Mouse (Mus musculus): ENCODE results near the gene Hnrnpl. TPM values are rescaled to one million over a fixed set of nuclear protein-coding genes. Genes with fewer than 3 reads are reported as not detected.
"Not testable (repeated sequence)": the region's sequence is repeated elsewhere in the genome, so short reads cannot be mapped to it uniquely, and the experiment has no call there.

Gene Hnrnpl
- total and polyA plus RNA-seq, 2 experiments, result 90.1 to 109 TPM

GRCm38 (mm10) chr7:28865481-28866300 lies 57.4 kb downstream of the Hnrnpl start:
- Histone ChIP-seq H3K36me3 (ENCODE audit: control insufficient read depth, insufficient read depth, low read length) (no peaks in the 10 kb centered on the region), H3K27ac (replicated peaks; ENCODE audit: insufficient read depth, low read depth, low read length) (no peak overlapping the region), H3K9ac (ENCODE audit: low read depth, low read length) (0 out of 2 replicates have a peak overlapping the region, but pooled peaks have one; percentile 31)

GRCm38 (mm10) chr7:28866769-28867507 lies 58.6 kb downstream of the Hnrnpl start:
- H3K27me3 ChIP-seq (ENCODE audit: control insufficient read depth, insufficient read depth, low read length), result no peaks in the 10 kb centered on the region
- no peak overlapping the region for H3K9ac ChIP-seq (ENCODE audit: low read depth, low read length)
- H3K27ac ChIP-seq (replicated peaks; ENCODE audit: insufficient read depth, low read depth, low read length), result no peak overlapping the region
- no peak for DNase-seq (ENCODE audit: extremely low read depth, low read depth, low spot score)
- no peaks in the 10 kb centered on the region for H3K79me2 ChIP-seq (ENCODE audit: control insufficient read depth, insufficient read depth, low read length)
- TF ChIP-seq POLR2A (IDR thresholded peaks at IDR 0.05; ENCODE audit: extremely low read depth, insufficient read depth, low read length), result no peak
- no peaks in the 10 kb centered on the region for H3K36me3 ChIP-seq (ENCODE audit: control insufficient read depth, insufficient read depth, low read length)
- no peaks in the 10 kb centered on the region for H3K4me1 ChIP-seq (ENCODE audit: control insufficient read depth, insufficient read depth, low read length)
- WGBS, result 92% methylated on average over 28 of the region's 28 CpGs
- no peak overlapping the region for H3K4me3 ChIP-seq (ENCODE audit: insufficient read depth, low read depth, low read length)

More at GRCm38 (mm10) chr7:28865481-28866300, 57.4 kb downstream of the Hnrnpl start:
- 47% methylated on average over 33 of the region's 33 CpGs for WGBS
- no peak for DNase-seq (ENCODE audit: extremely low read depth, low read depth, low spot score)
- H3K27me3 ChIP-seq (ENCODE audit: control insufficient read depth, insufficient read depth, low read length), result no peaks in the 10 kb centered on the region
- TF ChIP-seq CTCF (IDR thresholded peaks at IDR 0.05; ENCODE audit: low read depth, low read length) (no peak), POLR2A (IDR thresholded peaks at IDR 0.05; ENCODE audit: extremely low read depth, insufficient read depth, low read length) (no peak)
- H3K4me1 ChIP-seq (ENCODE audit: control insufficient read depth, insufficient read depth, low read length), result no peaks in the 10 kb centered on the region
- H3K79me2 ChIP-seq (ENCODE audit: control insufficient read depth, insufficient read depth, low read length), result no peaks in the 10 kb centered on the region
- no peak overlapping the region for H3K4me3 ChIP-seq (ENCODE audit: insufficient read depth, low read depth, low read length)

DNA sequence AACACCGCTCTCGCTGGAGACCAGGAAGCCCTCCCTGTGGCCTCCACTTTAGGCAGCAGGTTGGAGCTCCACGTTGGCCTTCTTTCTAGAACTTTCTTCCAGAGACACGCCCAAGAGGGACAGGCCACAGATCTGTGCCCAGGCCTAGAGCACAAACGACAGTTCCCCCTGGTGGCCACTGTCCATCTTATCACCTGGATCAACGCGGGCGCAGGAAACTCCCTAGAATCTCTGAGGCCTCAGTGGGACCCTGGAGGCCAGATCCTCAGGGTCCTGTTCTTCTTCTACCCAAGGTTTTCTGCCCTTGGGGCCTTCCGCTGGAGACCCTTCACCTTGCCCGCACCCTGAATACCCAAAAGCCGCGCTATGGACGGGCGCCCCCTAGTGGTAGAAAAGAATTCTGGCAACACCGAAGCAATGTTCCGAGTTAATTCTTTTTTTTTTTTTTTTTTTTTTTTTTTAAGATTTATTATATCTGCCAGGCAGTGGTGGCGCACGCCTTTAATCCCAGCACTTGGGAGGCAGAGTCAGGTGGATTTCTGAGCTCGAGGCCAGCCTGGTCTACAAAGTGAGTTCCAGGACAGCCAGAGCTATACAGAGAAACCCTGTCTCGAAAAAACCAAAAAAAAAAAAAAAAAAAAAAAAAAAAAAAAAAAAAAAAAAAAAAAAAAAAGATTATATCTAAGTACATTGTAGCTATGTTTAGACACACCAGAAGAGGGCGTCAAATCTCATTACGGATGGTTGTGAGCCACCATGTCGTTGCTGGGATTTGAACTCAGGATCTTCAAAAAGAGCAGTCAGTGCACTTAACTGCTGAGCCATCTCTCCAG lies 59.4 kb downstream of the Hnrnpl start:
- H3K79me2 ChIP-seq (ENCODE audit: control insufficient read depth, insufficient read depth, low read length); H3K27me3 ChIP-seq (ENCODE audit: control insufficient read depth, insufficient read depth, low read length); H3K27ac ChIP-seq (replicated peaks; ENCODE audit: insufficient read depth, low read depth, low read length); H3K36me3 ChIP-seq (ENCODE audit: control insufficient read depth, insufficient read depth, low read length); H3K4me3 ChIP-seq (ENCODE audit: insufficient read depth, low read depth, low read length); H3K4me1 ChIP-seq (ENCODE audit: control insufficient read depth, insufficient read depth, low read length): not testable (repeated sequence)
- peak overlapping the region; percentile 20; the same call in 1 of the 2 replicates for H3K9ac ChIP-seq (ENCODE audit: low read depth, low read length)
- peak; percentile 78 for TF ChIP-seq CTCF (IDR thresholded peaks at IDR 0.05; ENCODE audit: low read depth, low read length)
- DNase-seq (ENCODE audit: extremely low read depth, low read depth, low spot score), result peak; percentile 60
- 18% methylated on average over 23 of the region's 23 CpGs for WGBS

- H3K4me1 ChIP-seq (ENCODE audit: control insufficient read depth, insufficient read depth, low read length), result no peaks in the 10 kb centered on the region
- peak; percentile 65 for DNase-seq (ENCODE audit: extremely low read depth, low read depth, low spot score)
- TF ChIP-seq POLR2A (IDR thresholded peaks at IDR 0.05; ENCODE audit: extremely low read depth, insufficient read depth, low read length), result no peak
- TF ChIP-seq CTCF (IDR thresholded peaks at IDR 0.05; ENCODE audit: low read depth, low read length), result no peak
These were observed 62.7 kb downstream of the Hnrnpl start for GRCm38 (mm10) chr7:28870901-28871664.

More at GRCm38 (mm10) chr7:28870901-28871664, 62.7 kb downstream of the Hnrnpl start:
- WGBS, result 61% methylated on average over 24 of the region's 24 CpGs
- Histone ChIP-seq H3K79me2 (ENCODE audit: control insufficient read depth, insufficient read depth, low read length) (no peaks in the 10 kb centered on the region), H3K27me3 (ENCODE audit: control insufficient read depth, insufficient read depth, low read length) (no peaks in the 10 kb centered on the region), H3K36me3 (ENCODE audit: control insufficient read depth, insufficient read depth, low read length) (no peaks in the 10 kb centered on the region), H3K4me3 (ENCODE audit: insufficient read depth, low read depth, low read length) (no peak overlapping the region), H3K9ac (ENCODE audit: low read depth, low read length) (no peak overlapping the region), H3K27ac (replicated peaks; ENCODE audit: insufficient read depth, low read depth, low read length) (no peak overlapping the region)

Other genes starting within 250 kb of the Hnrnpl start
- 4.1 and 6.9 TPM in 2 replicates for gene Samd4b, start 210.4 kb upstream of the Hnrnpl start, total RNA-seq (2014; rRNA removed)
- gene Samd4b, start 210.4 kb upstream of the Hnrnpl start, polyA plus RNA-seq (2012; rRNA removed), result 25.7 and 27.0 TPM in 2 replicates
- gene Pak4, start 210.4 kb upstream of the Hnrnpl start, total RNA-seq (2014; rRNA removed), result 4.0 and 7.0 TPM in 2 replicates
- 14.9 TPM in 2 replicates for gene Pak4, start 210.4 kb upstream of the Hnrnpl start, polyA plus RNA-seq (2012; rRNA removed)
- gene Acp7, start 177.2 kb upstream of the Hnrnpl start, total RNA-seq (2014; rRNA removed), result not detected in 2 replicates
- gene Acp7, start 177.2 kb upstream of the Hnrnpl start, polyA plus RNA-seq (2012; rRNA removed), result not detected in 2 replicates
- gene Fbxo27, start 115.7 kb upstream of the Hnrnpl start, total RNA-seq (2014; rRNA removed), result not detected in 2 replicates
- 0.16 and 0.19 TPM in 2 replicates for gene Fbxo27, start 115.7 kb upstream of the Hnrnpl start, polyA plus RNA-seq (2012; rRNA removed)
- 0.46 and 0.60 TPM in 2 replicates for gene Fbxo17, start 91.7 kb upstream of the Hnrnpl start, total RNA-seq (2014; rRNA removed)
- 0.53 and 1.0 TPM in 2 replicates for gene Fbxo17, start 91.7 kb upstream of the Hnrnpl start, polyA plus RNA-seq (2012; rRNA removed)
- 66.0 and 70.3 TPM in 2 replicates for gene Mrps12, start 66.7 kb upstream of the Hnrnpl start, total RNA-seq (2014; rRNA removed)
- 98.0 and 103 TPM in 2 replicates for gene Mrps12, start 66.7 kb upstream of the Hnrnpl start, polyA plus RNA-seq (2012; rRNA removed)
- 4.6 and 6.4 TPM in 2 replicates for gene Sars2, start 66.5 kb upstream of the Hnrnpl start, total RNA-seq (2014; rRNA removed)
- gene Sars2, start 66.5 kb upstream of the Hnrnpl start, polyA plus RNA-seq (2012; rRNA removed), result 21.9 and 25.3 TPM in 2 replicates
- gene Ccer2, start 52.4 kb upstream of the Hnrnpl start, total RNA-seq (2014; rRNA removed), result not detected in 2 replicates
- not detected in 2 replicates for gene Ccer2, start 52.4 kb upstream of the Hnrnpl start, polyA plus RNA-seq (2012; rRNA removed)
- gene Sirt2, start 41.8 kb upstream of the Hnrnpl start, total RNA-seq (2014; rRNA removed), result 15.1 and 21.4 TPM in 2 replicates
- gene Sirt2, start 41.8 kb upstream of the Hnrnpl start, polyA plus RNA-seq (2012; rRNA removed), result 52.9 and 56.7 TPM in 2 replicates
- 6.1 and 7.3 TPM in 2 replicates for gene Nfkbib, start 41.0 kb upstream of the Hnrnpl start, total RNA-seq (2014; rRNA removed)
- gene Nfkbib, start 41.0 kb upstream of the Hnrnpl start, polyA plus RNA-seq (2012; rRNA removed), result 39.9 and 46.3 TPM in 2 replicates
- gene Rinl, start 19.6 kb upstream of the Hnrnpl start, total RNA-seq (2014; rRNA removed), result 1.4 TPM in 2 replicates
- gene Rinl, start 19.6 kb upstream of the Hnrnpl start, polyA plus RNA-seq (2012; rRNA removed), result 1.2 and 1.8 TPM in 2 replicates
- gene Ech1, start 16.7 kb downstream of the Hnrnpl start, total RNA-seq (2014; rRNA removed), result 636 and 645 TPM in 2 replicates
- 561 and 625 TPM in 2 replicates for gene Ech1, start 16.7 kb downstream of the Hnrnpl start, polyA plus RNA-seq (2012; rRNA removed)
- gene Lgals4, start 25.3 kb downstream of the Hnrnpl start, total RNA-seq (2014; rRNA removed), result 9.5 and 11.0 TPM in 2 replicates
- gene Lgals4, start 25.3 kb downstream of the Hnrnpl start, polyA plus RNA-seq (2012; rRNA removed), result 7.9 and 16.4 TPM in 2 replicates
- not detected in 2 replicates for gene Lgals7, start 55.3 kb downstream of the Hnrnpl start, total RNA-seq (2014; rRNA removed)
- gene Lgals7, start 55.3 kb downstream of the Hnrnpl start, polyA plus RNA-seq (2012; rRNA removed), result not detected in 2 replicates
- not detected in 2 replicates for gene Capn12, start 72.9 kb downstream of the Hnrnpl start, total RNA-seq (2014; rRNA removed)
- gene Capn12, start 72.9 kb downstream of the Hnrnpl start, polyA plus RNA-seq (2012; rRNA removed), result 0.04 TPM in 1 of 2 replicates, not detected in the other
- 47.4 and 87.1 TPM in 2 replicates for gene Actn4, start 153.8 kb downstream of the Hnrnpl start, total RNA-seq (2014; rRNA removed)
- 125 and 145 TPM in 2 replicates for gene Actn4, start 153.8 kb downstream of the Hnrnpl start, polyA plus RNA-seq (2012; rRNA removed)
- 64.8 and 73.2 TPM in 2 replicates for gene Eif3k, start 173.3 kb downstream of the Hnrnpl start, total RNA-seq (2014; rRNA removed)
- 86.3 and 91.2 TPM in 2 replicates for gene Eif3k, start 173.3 kb downstream of the Hnrnpl start, polyA plus RNA-seq (2012; rRNA removed)
- 0.18 and 0.54 TPM in 2 replicates for gene Map4k1, start 173.5 kb downstream of the Hnrnpl start, total RNA-seq (2014; rRNA removed)
- 1.2 and 1.5 TPM in 2 replicates for gene Map4k1, start 173.5 kb downstream of the Hnrnpl start, polyA plus RNA-seq (2012; rRNA removed)